Mouse (Mus musculus): ENCODE data around the gene Calhm3. TPM values are rescaled to one million over a fixed set of nuclear protein-coding genes. Genes with fewer than 3 reads are reported as not detected.

Gene Calhm3
- total and polyA plus RNA-seq, 3 experiments: 0.16 TPM; not detected in 2

DNA sequence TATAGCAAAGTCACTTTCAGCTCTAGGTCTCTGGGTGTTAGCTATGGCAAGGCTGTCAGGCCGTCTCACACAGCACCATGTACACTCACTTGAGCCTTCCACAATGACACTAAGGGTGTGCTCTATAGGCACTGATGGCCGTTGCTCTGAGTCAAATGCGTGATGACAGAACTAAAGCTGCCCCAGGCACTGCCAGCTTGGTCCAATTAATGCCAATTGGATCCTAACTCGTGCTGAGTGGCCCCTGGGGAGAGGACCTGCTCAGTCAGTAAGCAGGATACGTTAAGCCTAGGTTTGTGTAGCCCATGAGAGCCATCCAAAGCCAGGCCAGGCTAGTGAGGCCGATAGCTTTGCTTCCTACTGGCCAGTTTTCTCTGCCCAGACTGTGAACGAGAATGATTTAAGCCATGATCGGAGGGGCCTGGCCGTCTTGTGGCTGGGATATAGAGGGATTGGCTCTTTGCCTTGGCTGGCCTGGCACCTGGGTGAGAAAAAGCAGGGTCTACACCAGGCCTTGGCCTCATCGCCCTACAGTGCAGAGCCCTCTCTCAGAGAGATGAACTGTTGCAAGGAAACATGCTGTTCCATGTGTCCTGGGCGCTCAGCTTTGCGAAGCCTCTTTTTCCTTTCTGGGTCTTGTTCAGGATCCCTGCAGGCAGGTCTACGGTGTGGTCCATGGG is 41.2 kb upstream of the Calhm3 start:
- ATAC-seq (ENCODE audit: extremely low read depth, insufficient number of reproducible peaks, low FRiP score, poor library complexity, severe bottlenecking): no peak
- Histone ChIP-seq H3K27me3 (ENCODE audit: insufficient read depth, low read length) (peaks cover 8% of the 10 kb centered on the region; the same call in 1 of the 2 replicates), H3K9me3 (replicated peaks) (no peaks in the 10 kb centered on the region), H3K36me3 (replicated peaks) (no peaks in the 10 kb centered on the region), H3K4me3 (ENCODE audit: low read depth, low read length) (no peak overlapping the region), H3K4me1 (ENCODE audit: insufficient read depth, low read depth, low read length) (0 out of 2 replicates have a peak, but pooled peaks cover 4% of the 10 kb centered on the region)
- TF ChIP-seq TAL1 (conservative IDR thresholded peaks at IDR 0.05; ENCODE audit: low read depth, low read length): no peak
- no peak for TF ChIP-seq GATA2 (IDR thresholded peaks at IDR 0.05; ENCODE audit: borderline replicate concordance, low read depth, low read length)
- no peak for TF ChIP-seq GATA1 (IDR thresholded peaks at IDR 0.05; ENCODE audit: borderline replicate concordance, low read length)
- TF ChIP-seq CTCF (IDR thresholded peaks at IDR 0.05; ENCODE audit: low read depth, low read length): no peak
- TF ChIP-seq POLR2AphosphoS5 (IDR thresholded peaks at IDR 0.05; ENCODE audit: insufficient replicate concordance, low read depth, low read length): no peak
- DNase-seq (ENCODE audit: low spot score): no peak

DNA sequence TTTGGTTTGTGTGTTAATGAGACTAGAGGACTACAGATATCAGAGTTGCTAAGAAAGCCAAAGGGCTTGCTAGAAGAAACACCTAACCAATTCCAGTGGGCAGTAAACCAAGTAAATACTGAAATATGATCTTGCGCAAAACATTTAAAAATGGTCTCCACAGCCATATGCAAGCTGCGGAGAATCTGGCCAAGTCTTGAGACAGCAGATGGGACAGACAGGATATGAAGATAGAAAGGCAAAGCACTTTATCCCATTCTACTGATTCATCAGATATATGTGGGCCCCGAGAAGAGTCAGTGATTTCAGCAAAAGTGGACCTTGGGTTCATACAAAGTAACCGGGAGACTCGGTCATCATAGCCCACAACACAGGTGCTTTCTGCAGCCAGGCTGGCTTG is 34.6 kb upstream of the Calhm3 start:
- H3K4me3 ChIP-seq (ENCODE audit: low read depth, low read length): no peak overlapping the region
- H3K27me3 ChIP-seq (ENCODE audit: insufficient read depth, low read length): peaks cover 6% of the 10 kb centered on the region; the same call in 1 of the 2 replicates
- ATAC-seq (ENCODE audit: extremely low read depth, insufficient number of reproducible peaks, low FRiP score, poor library complexity, severe bottlenecking): no peak
- H3K4me1 ChIP-seq (ENCODE audit: insufficient read depth, low read depth, low read length): 0 out of 2 replicates have a peak, but pooled peaks cover 1% of the 10 kb centered on the region
- TF ChIP-seq CTCF (IDR thresholded peaks at IDR 0.05; ENCODE audit: low read depth, low read length): no peak
- TF ChIP-seq GATA2 (IDR thresholded peaks at IDR 0.05; ENCODE audit: borderline replicate concordance, low read depth, low read length): no peak
- no peak for TF ChIP-seq GATA1 (IDR thresholded peaks at IDR 0.05; ENCODE audit: borderline replicate concordance, low read length)
- TF ChIP-seq TAL1 (conservative IDR thresholded peaks at IDR 0.05; ENCODE audit: low read depth, low read length): no peak
- no peak for TF ChIP-seq POLR2AphosphoS5 (IDR thresholded peaks at IDR 0.05; ENCODE audit: insufficient replicate concordance, low read depth, low read length)
- H3K9me3 ChIP-seq (replicated peaks): no peaks in the 10 kb centered on the region
- no peak for DNase-seq (ENCODE audit: low spot score)
- H3K36me3 ChIP-seq (replicated peaks): no peaks in the 10 kb centered on the region

DNA sequence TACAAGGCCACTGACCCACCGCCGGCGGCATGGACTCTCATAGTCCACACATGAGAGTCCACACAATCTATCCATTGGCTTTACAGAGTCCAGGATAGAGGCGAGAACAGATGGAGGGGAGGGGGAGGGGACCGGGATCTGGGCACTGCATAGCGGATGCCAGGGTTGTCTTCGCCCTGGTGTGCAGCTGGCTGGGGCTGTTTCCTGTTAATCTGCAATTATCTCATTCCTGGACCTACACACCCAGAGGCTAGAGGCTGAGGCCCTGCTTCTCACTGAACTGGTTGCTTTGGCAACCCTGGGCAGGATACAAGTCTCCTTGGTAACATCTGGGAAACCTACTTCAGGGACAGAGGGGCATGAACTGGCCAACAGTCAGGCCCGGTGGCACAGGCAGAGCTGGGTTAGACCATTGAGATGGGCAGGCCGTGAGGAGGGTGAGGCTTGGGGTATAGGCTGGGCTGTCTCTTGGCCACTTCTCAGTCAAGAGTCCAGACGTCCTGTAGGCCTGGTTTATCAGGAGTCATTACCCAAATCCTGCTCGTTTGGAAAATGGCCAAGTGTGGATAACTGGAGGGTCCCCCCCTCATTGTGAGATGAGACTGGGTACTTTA is 31.1 kb upstream of the Calhm3 start:
- Histone ChIP-seq H3K36me3 (replicated peaks) (no peaks in the 10 kb centered on the region), H3K4me1 (ENCODE audit: insufficient read depth, low read depth, low read length) (no peaks in the 10 kb centered on the region), H3K9me3 (replicated peaks) (no peaks in the 10 kb centered on the region), H3K27me3 (ENCODE audit: insufficient read depth, low read length) (peaks cover 9% of the 10 kb centered on the region), H3K4me3 (ENCODE audit: low read depth, low read length) (no peak overlapping the region)
- no peak for ATAC-seq (ENCODE audit: extremely low read depth, insufficient number of reproducible peaks, low FRiP score, poor library complexity, severe bottlenecking)
- TF ChIP-seq GATA1 (IDR thresholded peaks at IDR 0.05; ENCODE audit: borderline replicate concordance, low read length) (no peak), TAL1 (conservative IDR thresholded peaks at IDR 0.05; ENCODE audit: low read depth, low read length) (no peak), GATA2 (IDR thresholded peaks at IDR 0.05; ENCODE audit: borderline replicate concordance, low read depth, low read length) (no peak)
- DNase-seq (ENCODE audit: low spot score): no peak

DNA sequence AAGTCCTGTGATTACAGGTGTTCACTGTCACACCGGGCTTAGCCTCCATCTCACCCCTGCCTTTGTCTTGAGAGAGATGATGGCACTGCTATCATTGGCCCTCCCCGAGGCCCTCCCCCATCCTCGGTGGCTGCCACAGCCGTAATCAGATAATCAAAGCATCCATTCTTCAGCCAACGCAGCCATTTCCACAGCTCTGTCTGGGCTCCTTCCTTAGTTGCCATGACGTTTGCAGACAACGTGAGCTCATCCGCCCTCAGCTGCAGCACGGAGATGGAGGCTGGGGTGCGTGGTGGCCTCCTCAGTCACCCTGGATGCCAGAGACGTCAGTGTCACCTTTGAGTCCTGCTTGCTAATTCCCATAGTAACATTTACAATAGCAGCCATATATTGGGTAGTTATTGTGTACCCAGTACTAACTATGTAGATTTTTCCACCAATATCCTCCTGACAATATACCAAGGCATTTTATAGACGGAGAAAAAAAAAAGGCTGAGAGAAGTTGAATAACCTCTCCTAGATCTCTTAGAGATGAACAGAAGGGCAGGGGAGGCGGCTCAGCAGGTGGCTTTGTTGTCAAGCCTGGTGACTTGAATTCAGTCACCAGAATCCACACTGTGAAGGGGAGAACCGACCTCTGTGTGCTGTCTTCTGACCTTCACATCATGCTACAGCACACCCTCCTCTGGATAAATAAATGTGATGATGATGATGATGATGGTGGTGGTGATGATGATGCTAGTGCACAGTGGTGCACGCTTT is 29.1 kb upstream of the Calhm3 start:
- peaks cover 9% of the 10 kb centered on the region for H3K27me3 ChIP-seq (ENCODE audit: insufficient read depth, low read length)
- H3K9me3 ChIP-seq (replicated peaks): 0 out of 2 replicates have a peak, but pooled peaks cover 3% of the 10 kb centered on the region
- no peak for DNase-seq (ENCODE audit: low spot score)
- no peak for TF ChIP-seq TAL1 (conservative IDR thresholded peaks at IDR 0.05; ENCODE audit: low read depth, low read length)
- no peaks in the 10 kb centered on the region for H3K4me1 ChIP-seq (ENCODE audit: insufficient read depth, low read depth, low read length)
- H3K4me3 ChIP-seq (ENCODE audit: low read depth, low read length): no peak overlapping the region
- H3K36me3 ChIP-seq (replicated peaks): no peaks in the 10 kb centered on the region
- ATAC-seq (ENCODE audit: extremely low read depth, insufficient number of reproducible peaks, low FRiP score, poor library complexity, severe bottlenecking): no peak

DNA sequence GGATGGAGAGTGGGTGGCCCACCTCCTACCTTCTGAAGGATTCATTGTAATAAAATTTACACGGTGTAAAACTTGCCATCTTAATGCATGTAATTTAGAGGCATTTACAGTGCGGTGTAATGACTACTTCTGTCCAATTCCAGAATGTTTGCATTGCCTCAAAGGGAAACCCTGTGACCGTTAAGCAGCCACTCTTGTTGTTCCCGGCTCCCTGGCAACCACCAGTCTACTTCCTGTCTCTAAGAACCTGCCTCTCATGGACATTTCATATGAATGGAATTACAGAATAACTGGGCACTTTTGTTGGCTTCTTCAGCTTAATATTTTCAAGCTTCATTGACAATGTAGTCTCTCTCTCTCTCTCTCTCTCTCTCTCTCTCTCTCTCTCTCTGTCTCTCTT is 27.2 kb upstream of the Calhm3 start:
- Histone ChIP-seq H3K4me3 (ENCODE audit: low read depth, low read length) (no peak overlapping the region), H3K36me3 (replicated peaks) (no peaks in the 10 kb centered on the region), H3K9me3 (replicated peaks) (0 out of 2 replicates have a peak, but pooled peaks cover 3% of the 10 kb centered on the region), H3K4me1 (ENCODE audit: insufficient read depth, low read depth, low read length) (no peaks in the 10 kb centered on the region), H3K27me3 (ENCODE audit: insufficient read depth, low read length) (peaks cover 9% of the 10 kb centered on the region)
- TF ChIP-seq TAL1 (conservative IDR thresholded peaks at IDR 0.05; ENCODE audit: low read depth, low read length) (no peak), POLR2AphosphoS5 (IDR thresholded peaks at IDR 0.05; ENCODE audit: insufficient replicate concordance, low read depth, low read length) (no peak), GATA2 (IDR thresholded peaks at IDR 0.05; ENCODE audit: borderline replicate concordance, low read depth, low read length) (no peak), CTCF (IDR thresholded peaks at IDR 0.05; ENCODE audit: low read depth, low read length) (no peak), GATA1 (IDR thresholded peaks at IDR 0.05; ENCODE audit: borderline replicate concordance, low read length) (no peak)
- no peak for ATAC-seq (ENCODE audit: extremely low read depth, insufficient number of reproducible peaks, low FRiP score, poor library complexity, severe bottlenecking)
- DNase-seq (ENCODE audit: low spot score): no peak

DNA sequence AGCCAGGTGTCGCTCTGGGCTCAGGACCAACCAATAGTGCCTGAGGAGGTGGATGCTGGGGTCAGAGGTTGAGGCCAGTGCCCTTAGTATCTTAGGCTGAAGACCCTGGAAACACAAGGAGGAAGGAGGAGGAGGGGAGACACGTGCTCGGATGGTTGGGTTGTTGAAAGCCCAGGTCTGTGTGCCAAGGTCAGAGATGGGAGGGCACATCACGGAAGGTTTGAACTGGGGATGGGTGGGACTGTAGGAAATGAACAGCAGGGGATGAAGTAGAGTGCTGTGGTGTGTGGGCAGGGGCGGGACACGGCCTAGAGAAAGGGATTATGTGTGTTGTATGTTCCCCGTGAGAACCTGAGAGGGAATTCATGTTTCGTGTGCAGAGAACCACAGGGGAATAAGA is 26.7 kb upstream of the Calhm3 start:
- peaks cover 13% of the 10 kb centered on the region for H3K27me3 ChIP-seq (ENCODE audit: insufficient read depth, low read length)
- no peak overlapping the region for H3K4me3 ChIP-seq (ENCODE audit: low read depth, low read length)
- ATAC-seq (ENCODE audit: extremely low read depth, insufficient number of reproducible peaks, low FRiP score, poor library complexity, severe bottlenecking) (no peak), DNase-seq (ENCODE audit: low spot score) (no peak)
- no peak for TF ChIP-seq CTCF (IDR thresholded peaks at IDR 0.05; ENCODE audit: low read depth, low read length)
- no peak for TF ChIP-seq GATA1 (IDR thresholded peaks at IDR 0.05; ENCODE audit: borderline replicate concordance, low read length)
- TF ChIP-seq GATA2 (IDR thresholded peaks at IDR 0.05; ENCODE audit: borderline replicate concordance, low read depth, low read length): no peak
- no peak for TF ChIP-seq POLR2AphosphoS5 (IDR thresholded peaks at IDR 0.05; ENCODE audit: insufficient replicate concordance, low read depth, low read length)
- TF ChIP-seq TAL1 (conservative IDR thresholded peaks at IDR 0.05; ENCODE audit: low read depth, low read length): no peak
- no peaks in the 10 kb centered on the region for H3K4me1 ChIP-seq (ENCODE audit: insufficient read depth, low read depth, low read length)
- H3K36me3 ChIP-seq (replicated peaks): no peaks in the 10 kb centered on the region
- H3K9me3 ChIP-seq (replicated peaks): 0 out of 2 replicates have a peak, but pooled peaks cover 6% of the 10 kb centered on the region

Data from G1E (cell line).